Mouse (Mus musculus) left cerebral cortex, postnatal 25 days (tissue): ENCODE measurements around the gene Tas2r119. TPM values are rescaled to one million over a fixed set of nuclear protein-coding genes. Genes with fewer than 3 reads are reported as not detected.
"Not testable (repeated sequence)": the region's sequence is repeated elsewhere in the genome, so short reads cannot be mapped to it uniquely, and the experiment has no call there.

Experiments used
- DNase-seq, 2 experiments: peaks; one replicate each; pipeline ENCODE4 v3.0.0; 2022; ENCODE audit warnings: low spot score in 2 of 2, mixed read lengths in 1 of 2
- intact Hi-C: fragments of 180-260 bp; cut with DNase I; formaldehyde crosslinking; loops from one replicate; pipeline ENCODE4 v1.15.1; 2025
- total RNA-seq, 2 experiments: library from RNA; stranded (reverse); gene quantifications; 2 replicates each; pipeline ENCODE4 v1.2.3; 2021

Gene Tas2r119
- total RNA-seq, 2 experiments from 2014 or later: not detected

GRCm38 (mm10) chr15:32214687-32215086, 37.6 kb downstream of the Tas2r119 start:
- not testable (repeated sequence) for DNase-seq
- intact Hi-C loops: loop anchor here (1.0 kb wide), 1 partner anchor 7 kb away; no protein-coding TSS in a partner anchor

GRCm38 (mm10) chr15:32223028-32223427, 45.9 kb downstream of the Tas2r119 start:
- intact Hi-C loops: no loop called here
- no peak for DNase-seq

- no peak for DNase-seq
- intact Hi-C loops: no loop called here
Observed at GRCm38 (mm10) chr15:32225394-32225793, 48.3 kb downstream of the Tas2r119 start.

GRCm38 (mm10) chr15:32226381-32226780, 49.3 kb downstream of the Tas2r119 start:
- no peak for DNase-seq
- intact Hi-C loops: no loop called here

GRCm38 (mm10) chr15:32226888-32227395, 49.9 kb downstream of the Tas2r119 start:
- no peak for DNase-seq
- intact Hi-C loops: no loop called here

Other genes with a start within 250 kb of the Tas2r119 start
- gene Sema5a, start 67.5 kb downstream of the Tas2r119 start, total RNA-seq: 10 to 100 TPM; 22.7 to 28.7 TPM